Mouse (Mus musculus): Measurements from ENCODE around the gene Olfr62.

- TF ChIP-seq CTCF (IDR thresholded peaks at IDR 0.05; ENCODE audit: low read depth, low read length) (no peak), EP300 (IDR thresholded peaks at IDR 0.05; ENCODE audit: insufficient read depth, low read depth, low read length) (no peak), POLR2A (IDR thresholded peaks at IDR 0.05; ENCODE audit: insufficient read depth, low read length) (no peak)
Measured at GRCm38 (mm10) chr4:118708086-118708485, 49.3 kb downstream of the Olfr62 start.

All from ES-Bruce4 (cell line).